Mouse (Mus musculus): ENCODE measurements at regions not wholly inside any gene's neighbourhood (a gene's known extent, or its start where the extent isn't known, plus 50 kb on each side); places are given as distances from the start of the nearest gene placed in this dataset.
A peak's percentile ranks its signal among the peaks of the same experiment; 100 is the strongest.

DNA sequence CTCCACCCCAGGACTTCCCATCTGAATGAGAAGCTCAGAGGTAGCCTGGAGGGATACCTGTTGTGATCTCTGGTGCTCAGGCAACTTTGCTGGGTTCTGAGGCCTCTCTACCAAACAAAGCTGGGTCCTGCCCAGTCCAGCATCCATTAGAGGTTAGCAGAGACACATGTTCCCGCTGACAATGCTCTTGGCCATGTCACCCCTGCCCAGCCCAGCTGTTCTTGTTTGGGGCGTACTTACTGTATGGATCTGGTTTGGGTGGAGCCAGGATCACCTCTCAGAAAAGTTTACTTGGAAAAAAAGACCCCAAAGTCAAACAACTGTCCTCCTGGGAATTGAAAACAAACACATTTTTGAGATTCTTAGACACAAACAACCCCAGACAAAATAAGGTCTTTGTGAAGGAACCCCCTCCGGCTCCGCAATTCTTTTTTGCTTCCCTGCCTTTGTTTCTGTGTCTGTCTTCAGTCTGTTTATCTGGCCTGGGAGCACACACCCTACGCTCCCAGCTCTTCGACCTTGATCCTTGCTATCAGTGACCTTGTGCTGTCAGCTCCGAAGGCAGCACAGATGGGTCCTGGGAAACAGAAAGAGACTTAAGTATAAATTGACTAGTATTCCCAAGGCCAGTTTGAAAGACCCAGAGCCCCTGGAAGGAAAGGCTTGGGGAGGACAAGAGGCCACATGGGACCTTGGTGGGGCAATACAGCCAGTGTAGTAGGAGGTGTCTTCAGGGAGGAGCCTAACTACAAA is 68.1 kb upstream of the Serp2 start:
- DNase-seq = no peak

DNA sequence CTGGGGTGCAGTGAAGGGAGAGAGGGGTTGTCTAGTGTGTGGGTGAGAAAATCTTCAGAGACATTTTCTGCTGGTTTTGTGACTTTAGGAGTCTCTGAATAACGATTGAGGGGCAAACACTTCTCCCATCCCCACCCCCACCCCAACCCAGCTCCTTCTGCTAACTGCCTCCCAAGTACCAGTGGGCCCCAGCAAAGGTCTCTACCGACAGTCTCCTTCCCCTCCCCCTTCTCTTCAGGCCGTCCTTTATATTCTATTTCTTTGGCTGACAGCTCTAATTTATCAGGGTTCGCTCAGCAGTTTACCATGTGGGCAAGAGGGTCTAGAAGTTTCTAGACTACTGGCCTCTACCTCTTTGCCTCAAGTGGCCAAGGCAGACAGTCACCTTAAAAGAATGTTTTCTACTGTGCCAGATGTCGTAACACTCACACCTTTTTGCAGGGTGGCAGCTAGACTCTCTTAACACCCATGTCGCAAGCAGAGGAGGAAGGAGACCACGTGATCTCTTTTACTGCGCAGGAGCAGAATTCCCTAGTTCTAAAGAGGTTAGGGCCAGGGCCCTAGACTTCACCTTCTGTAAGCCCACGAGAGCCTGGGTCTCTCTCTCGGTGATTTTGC is 66.8 kb upstream of the Serp2 start:
- no peak for DNase-seq

DNA sequence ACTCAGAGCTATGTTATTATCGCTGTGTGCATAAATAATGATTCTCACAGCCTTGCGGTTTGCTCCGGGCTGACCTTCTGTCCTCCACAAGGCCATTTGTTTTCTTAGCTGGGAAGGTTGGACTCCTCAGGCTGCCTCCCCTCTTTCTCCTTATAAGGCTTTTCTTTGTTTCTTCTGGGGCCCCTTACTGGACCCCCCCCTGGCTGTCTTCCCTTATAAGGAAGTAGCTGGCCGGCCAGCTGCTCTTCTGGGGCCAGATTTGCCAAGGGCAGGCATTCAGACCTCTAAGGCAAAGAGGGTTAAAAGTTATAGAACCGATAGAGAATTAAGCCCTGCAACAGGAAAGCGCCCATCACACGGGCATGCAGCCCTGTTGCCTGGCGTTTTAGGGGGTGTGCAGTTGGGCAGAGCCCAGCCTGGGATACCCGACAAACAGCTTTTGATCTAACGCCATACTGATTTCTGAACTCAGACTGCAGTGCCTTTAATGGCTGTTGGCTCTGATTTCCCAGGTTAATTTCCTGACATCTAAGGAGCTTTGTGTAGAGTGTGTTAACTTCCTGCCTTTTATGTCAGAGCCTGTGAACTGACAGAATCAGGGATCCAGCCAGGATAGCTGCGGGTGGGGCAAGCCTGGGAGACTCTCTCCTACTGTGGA is 66.1 kb upstream of the Serp2 start:
- peak; percentile 39 to 56 for DNase-seq

DNA sequence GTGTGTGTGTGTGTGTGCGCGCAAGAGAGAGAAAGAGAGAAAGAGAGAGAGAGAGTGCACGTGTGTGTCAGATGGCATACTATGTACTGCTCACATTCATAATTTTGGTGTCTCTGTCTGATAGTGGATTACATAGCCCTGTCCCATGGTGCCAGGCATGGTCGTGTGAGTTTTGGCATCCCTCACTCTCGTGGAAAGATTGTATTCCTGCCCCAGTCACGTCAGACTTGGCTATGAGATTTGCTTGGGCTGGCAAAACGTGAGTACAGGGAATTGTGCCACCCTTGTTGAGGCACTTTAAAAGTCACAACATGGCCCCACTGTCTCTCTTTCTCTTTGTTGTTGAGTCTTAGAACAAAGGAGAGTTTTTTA is 62.3 kb upstream of the Serp2 start:
- DNase-seq = no peak

DNA sequence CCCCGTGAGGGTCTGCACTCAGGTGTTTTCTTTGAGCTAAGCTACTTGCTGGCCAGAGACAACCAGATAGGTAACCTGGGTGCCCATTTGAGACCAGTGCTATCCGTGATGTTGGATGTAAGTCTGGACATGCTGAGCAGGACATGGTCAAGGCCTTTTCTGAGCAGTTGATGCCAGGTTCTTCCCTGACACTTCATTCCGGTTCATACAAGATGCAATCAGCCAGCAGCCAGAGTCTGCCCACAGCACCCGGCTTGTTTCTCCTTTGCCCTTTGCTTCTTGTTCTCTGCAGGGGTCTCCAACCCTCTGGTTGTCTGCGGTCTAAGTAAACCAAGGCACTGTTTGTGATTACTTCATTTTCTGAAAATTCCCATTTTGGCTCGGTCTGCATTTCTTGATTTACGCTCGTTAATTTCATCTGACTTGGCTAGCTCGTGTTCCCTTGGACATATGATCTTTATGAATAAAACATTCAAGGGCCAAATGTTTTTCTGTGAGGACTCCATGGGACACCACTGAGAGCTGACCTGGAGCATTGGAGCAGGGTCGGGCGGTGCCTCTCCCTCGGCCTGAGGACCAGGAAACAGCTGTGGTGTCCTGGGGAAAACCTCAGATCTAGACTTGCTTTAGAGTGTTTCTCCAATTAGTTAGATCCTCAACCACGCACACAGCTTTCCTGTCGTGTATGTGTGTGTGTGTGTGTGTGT is 61.8 kb upstream of the Serp2 start:
- DNase-seq = no peak

DNA sequence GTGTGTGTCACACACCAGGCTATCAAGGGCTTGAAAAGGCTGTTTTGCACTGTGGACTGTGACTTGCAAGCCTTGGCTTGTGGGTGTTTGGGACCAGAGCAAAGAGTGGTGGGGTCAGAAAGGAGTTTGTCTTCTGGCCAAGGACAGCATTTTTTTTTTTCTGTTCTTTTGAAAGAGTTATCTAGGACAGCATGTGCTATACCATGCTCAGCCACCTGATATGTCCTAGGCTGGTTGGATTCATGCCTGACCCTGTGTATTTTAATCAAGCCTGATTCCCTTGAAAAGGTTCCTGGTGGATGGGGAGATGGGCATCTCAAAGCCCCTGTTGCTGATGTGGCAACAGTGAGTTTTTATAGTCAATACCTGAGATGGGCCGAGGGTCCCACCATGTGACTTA is 61.2 kb upstream of the Serp2 start:
- no peak for DNase-seq

DNA sequence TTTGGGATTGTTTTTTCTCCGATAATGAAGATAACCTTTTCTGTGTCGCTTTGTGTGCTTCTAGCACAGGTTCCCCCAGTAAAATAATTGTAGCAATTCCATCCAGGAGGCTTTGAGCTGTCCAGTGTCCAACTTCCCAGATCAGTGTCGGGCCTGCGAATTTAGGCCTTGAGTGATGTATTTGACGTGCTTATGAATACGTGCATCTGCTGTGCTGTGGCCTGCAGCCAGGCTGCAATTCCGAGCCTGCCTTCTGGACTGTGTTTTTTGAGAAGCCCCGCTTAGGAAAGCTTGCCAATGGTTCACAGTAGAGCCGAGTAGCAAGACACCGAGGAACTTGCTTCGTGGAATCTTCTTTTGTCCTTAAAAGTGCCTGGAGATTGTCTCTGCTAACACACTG is 60.8 kb upstream of the Serp2 start:
- DNase-seq = no peak

DNA sequence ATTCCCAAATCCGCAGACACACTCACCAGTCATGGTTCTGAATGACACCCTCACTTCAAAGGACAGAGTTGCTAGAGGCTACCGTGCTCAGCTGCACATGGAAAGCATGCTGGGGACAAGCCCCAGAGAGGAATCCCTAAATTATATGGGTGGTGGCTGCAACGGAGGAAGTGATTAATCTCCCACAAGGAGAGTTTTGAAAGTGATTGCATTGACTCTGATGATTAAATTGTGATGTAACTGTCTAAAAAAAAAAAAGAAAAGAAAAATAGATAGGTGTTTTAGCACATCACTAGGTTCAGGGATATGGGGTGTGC is 59.6 kb upstream of the Serp2 start:
- DNase-seq = no peak

DNA sequence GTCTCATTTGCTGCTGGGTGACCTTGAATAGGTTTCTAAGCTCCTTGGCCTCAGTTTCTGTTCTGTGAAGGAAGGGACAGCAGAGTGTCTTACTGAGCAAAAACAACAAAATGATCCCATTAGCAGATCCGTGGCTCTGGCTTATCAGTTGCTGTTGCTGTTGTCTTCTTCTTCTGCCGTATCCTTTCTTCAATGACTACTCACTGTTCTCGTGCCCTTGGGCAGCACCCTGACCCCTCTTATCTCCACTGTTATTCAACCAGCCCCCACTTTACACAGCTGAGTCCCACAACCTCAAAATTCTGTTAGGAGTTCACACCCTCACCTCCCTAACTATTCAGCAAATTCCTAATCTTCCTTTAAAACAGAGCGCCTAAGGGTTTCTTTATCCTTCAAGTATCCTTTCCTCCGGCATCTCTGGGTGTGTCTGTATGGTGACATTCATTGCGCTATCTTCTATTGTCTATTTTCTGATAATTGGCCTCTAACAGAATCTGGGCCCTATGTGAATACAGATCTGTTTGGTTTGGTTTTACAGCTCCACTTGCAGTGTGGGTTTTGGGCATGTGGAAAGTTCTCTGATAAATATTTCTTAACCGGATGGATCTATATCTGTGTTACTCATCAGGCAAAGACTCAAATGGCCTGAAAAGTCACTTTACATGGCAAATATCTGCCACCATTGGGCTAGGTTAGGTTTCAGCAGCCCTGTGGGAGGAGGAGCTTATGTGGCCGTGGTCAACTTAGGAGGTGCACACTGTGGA is 59.1 kb upstream of the Serp2 start:
- no peak for DNase-seq

DNA sequence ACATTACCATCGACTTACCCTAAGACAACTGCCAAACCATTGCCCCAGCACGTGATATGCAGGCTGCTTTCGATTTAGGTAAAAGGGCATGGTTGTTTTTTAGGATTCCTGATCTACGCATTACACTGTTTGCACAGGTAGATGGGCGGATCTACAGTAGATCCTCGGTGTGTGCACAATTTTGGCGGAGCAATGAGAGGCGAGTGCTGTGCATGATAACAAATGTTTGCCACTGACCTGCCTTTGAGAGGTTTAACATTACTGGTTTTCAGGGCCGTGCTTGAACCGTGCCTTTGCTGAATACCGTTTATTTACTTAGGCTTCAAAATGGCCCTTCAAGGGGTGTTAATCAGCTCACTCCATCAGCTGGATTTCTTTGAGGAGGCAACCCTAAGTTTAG is 58.5 kb upstream of the Serp2 start:
- DNase-seq = no peak

DNA sequence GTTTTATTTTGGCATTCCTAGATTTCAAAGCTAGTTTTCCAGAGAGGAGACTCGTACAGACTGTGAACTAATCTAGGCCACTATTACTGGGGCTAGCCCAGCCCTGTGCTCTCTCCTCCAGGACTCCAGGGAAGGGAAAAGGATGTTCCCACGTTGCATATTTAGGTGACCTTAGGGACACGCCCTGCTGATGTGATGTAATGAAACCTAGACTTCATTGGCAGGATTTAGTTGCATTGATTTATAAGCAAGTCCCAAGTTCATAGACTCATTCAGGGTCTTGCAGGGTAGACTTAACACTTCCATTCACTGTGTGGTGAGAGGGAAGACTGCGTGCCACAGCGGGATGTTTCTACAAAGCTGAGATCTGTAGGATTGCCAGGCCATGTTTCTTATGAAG is 58.0 kb upstream of the Serp2 start:
- no peak for DNase-seq

DNA sequence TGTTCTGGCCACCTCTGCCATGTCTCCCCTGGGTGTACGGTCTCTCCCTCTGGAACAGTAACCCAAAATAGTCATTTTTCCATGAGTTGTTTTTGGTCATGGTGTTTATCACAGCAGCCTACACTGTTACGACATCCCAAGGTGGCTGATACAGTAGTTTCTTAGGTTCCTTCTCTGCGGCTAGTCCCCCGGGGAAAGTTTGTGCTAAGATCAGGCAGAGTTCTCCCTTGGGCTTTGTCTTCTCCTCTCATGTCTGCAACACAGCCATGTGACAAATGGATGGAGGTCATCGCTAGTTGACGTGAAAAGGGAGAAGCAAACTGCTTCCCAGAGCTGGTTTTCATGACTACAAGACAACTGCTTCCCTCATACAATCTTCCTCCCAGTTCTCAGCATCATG is 56.9 kb upstream of the Serp2 start:
- no peak for DNase-seq

DNA sequence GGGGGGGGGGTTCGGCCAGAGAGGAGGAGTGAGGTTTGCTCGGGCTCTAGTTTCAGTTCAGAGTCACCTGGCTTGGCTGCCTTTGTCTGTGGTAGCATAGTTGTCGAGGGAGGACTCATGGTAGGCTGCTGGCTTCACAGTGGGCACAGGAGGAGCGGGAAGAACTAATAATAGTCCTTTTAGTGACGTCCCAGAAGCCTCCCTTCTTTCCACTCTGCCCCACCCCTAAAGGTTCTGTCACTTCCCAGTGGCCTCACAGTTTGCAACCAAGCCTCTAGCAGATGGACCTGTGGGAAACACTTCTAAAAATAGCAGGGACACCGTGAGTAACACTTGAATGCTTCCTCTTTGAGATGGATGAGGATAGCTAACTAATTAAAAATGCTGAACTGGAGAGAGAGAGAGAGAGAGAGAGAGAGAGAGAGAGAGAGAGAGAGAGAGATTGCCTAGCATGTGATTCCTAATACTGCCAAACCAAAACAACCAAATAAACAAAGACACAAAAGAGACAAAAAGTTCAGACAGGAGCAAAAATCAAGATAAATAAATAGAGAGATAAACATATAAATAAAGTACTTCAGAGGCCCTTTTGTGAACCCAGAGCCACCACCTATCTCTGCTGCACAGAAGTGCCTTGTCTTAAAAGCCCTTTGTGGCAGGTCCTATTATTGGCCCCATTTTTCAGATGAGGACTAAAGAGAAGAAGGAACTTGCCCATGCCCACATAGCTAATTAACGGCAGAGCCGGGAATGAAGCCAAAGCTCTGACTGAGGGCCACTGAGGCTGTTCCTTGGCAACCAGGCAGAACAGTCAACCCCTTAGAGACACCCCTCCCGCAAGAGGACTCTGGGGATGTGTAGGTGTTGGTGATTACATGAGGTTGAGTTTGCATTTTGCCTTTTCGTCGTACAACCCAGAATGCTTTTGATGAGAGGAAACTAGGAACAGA is 54.0 kb upstream of the Serp2 start:
- DNase-seq = peak; percentile 38 to 62
